ENCODE assay signal across 15 mouse cellular contexts in the genomic region with DNA sequence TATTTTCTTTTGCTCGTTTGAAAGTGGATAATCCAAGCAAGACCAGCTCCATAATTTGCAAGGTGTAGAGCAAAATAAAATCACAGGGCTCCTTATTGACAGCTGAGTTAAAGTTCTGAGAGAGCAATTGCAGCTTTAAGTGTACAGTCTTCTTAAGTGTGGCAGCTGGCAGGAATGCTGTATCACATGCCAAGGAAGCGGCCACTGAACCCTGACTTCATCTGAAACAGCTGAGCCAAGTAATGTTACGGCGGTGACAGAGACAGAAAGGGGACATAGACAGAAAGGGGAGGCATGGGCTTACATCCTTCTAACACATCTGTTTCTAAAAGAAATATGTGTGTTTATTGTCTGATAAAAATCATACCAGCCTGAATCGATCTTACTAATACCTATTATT.
DNase-seq lines count a peak whose midpoint lies in the region; ATAC-seq and TF ChIP-seq lines count a peak whose summit lies in the region.
"Had no signal": no experiment of that assay in that cellular context is flagged by ENCODE, and none has a peak within 500 bp of the region (broad histone marks: within the 10 kb centered on the region; RNA-seq: fewer than 3 reads in every experiment).

No protein-coding gene starts in this region.

- no peak overlapping the region for H3K4me3 ChIP-seq in kidney, embryonic 14.5 days (ENCODE audit: low read length)
- no peak overlapping the region for H3K4me3 ChIP-seq in kidney, adult 2 months (ENCODE audit: insufficient read depth, low read depth, low read length)
- H3K4me3 ChIP-seq: erythroblast, embryonic 14.5 days; midbrain, embryonic 10.5 days; myocyte had no signal

- peak; percentile 9 to 22 for DNase-seq in cerebellum, postnatal 10 days
- no peak for DNase-seq in cerebellum, adult 9-10 months
- peak; percentile 44 for DNase-seq in kidney, adult 11 months
- peak; percentile 73 for DNase-seq in kidney, adult 2 months
- DNase-seq in kidney, postnatal 4 days = peak; percentile 29 to 33
- no peak for DNase-seq in right cerebral cortex, postnatal 10 days (ENCODE audit: low spot score in 2 of 2)
- no peak for DNase-seq in yolk sac, embryonic 10.5 days (ENCODE audit: low spot score)
- DNase-seq: forebrain, postnatal 0 days; thymus, postnatal 25 days had no signal

- H3K27ac ChIP-seq in kidney, embryonic 14.5 days (ENCODE audit: low read depth, low read length) = no peak overlapping the region
- 0 out of 2 replicates have a peak overlapping the region, but pooled peaks have one; percentile 29 for H3K27ac ChIP-seq in kidney, adult 2 months (ENCODE audit: insufficient read depth, low read depth, low read length)
- H3K27ac ChIP-seq: midbrain, embryonic 10.5 days had no signal

- WGBS in kidney, embryonic 14.5 days = 53% methylated on average over 5 of the region's 5 CpGs
- 24% methylated on average over 5 of the region's 5 CpGs for WGBS in kidney, adult 2 months

- no peak for TF ChIP-seq CTCF in kidney, adult 2 months (conservative IDR thresholded peaks at IDR 0.05; ENCODE audit: insufficient read depth, insufficient read length, low read depth, low read length)

- no peaks in the 10 kb centered on the region for H3K36me3 ChIP-seq in kidney, embryonic 14.5 days (ENCODE audit: control insufficient read depth, insufficient read depth, low read length)
- H3K36me3 ChIP-seq in kidney, adult 2 months (ENCODE audit: control insufficient read depth, insufficient read depth, low read length) = no peaks in the 10 kb centered on the region
- H3K36me3 ChIP-seq: midbrain, embryonic 10.5 days had no signal

- no peak overlapping the region for H3K9ac ChIP-seq in kidney, embryonic 14.5 days (ENCODE audit: low read depth, low read length)
- H3K9ac ChIP-seq: forebrain, postnatal 0 days had no signal

- H3K27me3 ChIP-seq in kidney, embryonic 14.5 days (ENCODE audit: control insufficient read depth, insufficient read depth, low read length) = no peaks in the 10 kb centered on the region
- H3K27me3 ChIP-seq in kidney, adult 2 months (replicated peaks; ENCODE audit: control insufficient read depth, insufficient read depth, low read length) = no peaks in the 10 kb centered on the region
- H3K27me3 ChIP-seq: CH12.LX had no signal

- TF ChIP-seq POLR2A in kidney, adult 2 months (IDR thresholded peaks at IDR 0.05; ENCODE audit: low read depth, low read length) = no peak

- ATAC-seq in kidney, embryonic 14.5 days (ENCODE audit: low FRiP score, low TSS enrichment) = no peak; the same call in 1 of the 2 replicates
- ATAC-seq: forebrain, postnatal 0 days; intestine, embryonic 16.5 days had no signal

- H3K9me3 ChIP-seq in kidney, embryonic 14.5 days (ENCODE audit: control insufficient read depth, low read length) = no peaks in the 10 kb centered on the region
- H3K9me3 ChIP-seq: midbrain, embryonic 10.5 days had no signal

- H3K4me2 ChIP-seq in kidney, embryonic 14.5 days (replicated peaks; ENCODE audit: low read depth, low read length) = no peak overlapping the region

- no peaks in the 10 kb centered on the region for H3K4me1 ChIP-seq in kidney, embryonic 14.5 days (ENCODE audit: control insufficient read depth, insufficient read depth, low read length)
- peaks cover 10% of the 10 kb centered on the region for H3K4me1 ChIP-seq in kidney, adult 2 months (ENCODE audit: control insufficient read depth, insufficient read depth, low read length)
- H3K4me1 ChIP-seq: midbrain, embryonic 10.5 days had no signal

Comparison
In these comparisons a context has a peak if more than half of its experiments do, and no peak if none do; other contexts are left out.
1. DNase-seq: peak in cerebellum, postnatal 10 days (2 of 2), kidney, adult 11 months (single experiment), kidney, adult 2 months (single experiment) and kidney, postnatal 4 days (2 of 2); none in cerebellum, adult 9-10 months (single experiment), right cerebral cortex, postnatal 10 days (0 of 2) and yolk sac, embryonic 10.5 days (single experiment).